Mouse (Mus musculus): ENCODE measurements around the gene Olfr114.

Gene Olfr114

DNA sequence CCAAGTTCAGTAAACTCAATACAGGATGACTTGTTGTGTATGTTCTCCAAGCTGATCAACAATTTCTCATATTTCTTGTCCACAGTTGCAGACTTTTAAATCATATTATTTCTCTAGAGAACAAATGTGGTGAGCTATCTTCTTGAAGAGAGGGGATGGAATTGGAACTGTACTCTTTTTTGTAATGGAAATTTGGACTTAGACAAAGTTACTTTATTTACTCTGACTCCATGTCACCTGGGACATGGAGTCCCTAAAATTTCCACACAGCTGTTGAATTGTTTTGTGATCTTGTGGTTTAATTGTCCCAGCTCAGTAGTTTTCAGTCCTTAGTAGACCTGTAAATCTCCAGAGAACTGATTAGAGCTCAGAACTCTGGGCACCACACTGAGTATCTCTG, at the start of gene Olfr114:
TSS of gene Olfr114 (minus strand) at position 101 of the 400 bp plus-strand sequence.
- DNase-seq (ENCODE audit: low spot score) = no peak

DNA sequence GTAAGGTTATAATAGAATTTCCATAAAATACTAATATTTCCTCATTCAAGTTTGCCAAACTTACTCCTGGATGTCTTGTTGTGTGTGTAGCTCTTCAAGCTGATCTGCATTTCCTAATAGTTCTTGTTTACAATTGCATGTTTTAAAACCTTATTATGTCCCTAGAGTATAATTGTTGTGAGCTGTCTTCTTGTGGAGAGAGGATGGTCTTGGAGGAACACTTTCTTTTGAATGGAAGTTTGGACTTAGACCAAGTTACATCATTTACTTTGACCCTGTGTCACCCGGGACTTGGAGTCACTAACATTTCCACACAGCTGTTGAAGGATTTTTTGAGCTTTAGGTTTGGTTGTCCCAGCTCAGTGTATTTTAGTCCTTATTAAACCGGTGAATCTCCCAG, 34.5 kb upstream of the Olfr114 start, which contains the start of the genes Olfr115 and Olfr116:
TSS of gene Olfr115 (minus strand) at position 101 of the 400 bp plus-strand sequence.
TSS of gene Olfr116 (minus strand) at position 191 of the 400 bp plus-strand sequence.
- DNase-seq (ENCODE audit: low spot score) = no peak

DNA sequence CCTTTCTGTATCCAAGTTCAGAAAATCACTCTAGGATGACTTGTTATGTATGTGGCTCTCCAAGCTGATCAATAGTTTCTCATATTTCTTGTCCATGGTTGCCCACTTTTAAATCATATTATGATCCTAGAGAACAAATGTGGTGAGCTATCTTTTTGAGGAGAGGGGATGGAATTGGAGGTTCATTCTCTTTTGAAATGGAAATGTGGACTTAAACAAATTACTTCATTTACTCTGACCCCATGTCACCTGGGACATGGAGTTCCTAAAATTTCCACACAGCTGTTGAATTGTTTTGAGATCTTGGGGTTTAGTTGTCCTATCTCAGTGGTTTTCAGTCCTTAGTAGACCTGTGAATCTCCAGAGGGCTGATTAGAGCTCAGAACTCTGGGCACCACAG, 15.0 kb downstream of the Olfr114 start, which contains the start of gene Olfr113:
TSS of gene Olfr113 (minus strand) at position 101 of the 400 bp plus-strand sequence.
- DNase-seq (ENCODE audit: low spot score) = no peak

DNA sequence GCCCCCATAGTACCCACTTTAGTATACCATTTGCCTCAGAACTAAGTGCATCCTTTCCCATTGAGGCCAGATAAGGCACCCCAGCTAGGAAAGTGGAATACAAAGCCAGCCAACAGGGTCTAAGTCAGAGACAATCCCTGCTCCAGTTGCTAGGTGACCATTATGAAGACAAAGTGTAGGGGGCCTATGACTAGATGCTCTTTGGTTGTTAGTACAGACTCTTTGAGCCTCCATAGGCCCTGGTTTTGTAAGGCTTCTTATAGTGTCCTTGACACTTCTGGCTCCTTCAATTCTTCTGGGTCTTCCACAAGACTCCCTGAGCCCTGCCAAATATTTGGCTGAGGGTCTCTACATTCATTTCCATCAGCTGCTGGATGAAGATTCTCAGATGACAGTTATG, 23.2 kb downstream of the Olfr114 start, which contains the start of gene Olfr112:
TSS of gene Olfr112 (minus strand) at position 101 of the 400 bp plus-strand sequence.
- no peak for DNase-seq (ENCODE audit: low spot score)

DNA sequence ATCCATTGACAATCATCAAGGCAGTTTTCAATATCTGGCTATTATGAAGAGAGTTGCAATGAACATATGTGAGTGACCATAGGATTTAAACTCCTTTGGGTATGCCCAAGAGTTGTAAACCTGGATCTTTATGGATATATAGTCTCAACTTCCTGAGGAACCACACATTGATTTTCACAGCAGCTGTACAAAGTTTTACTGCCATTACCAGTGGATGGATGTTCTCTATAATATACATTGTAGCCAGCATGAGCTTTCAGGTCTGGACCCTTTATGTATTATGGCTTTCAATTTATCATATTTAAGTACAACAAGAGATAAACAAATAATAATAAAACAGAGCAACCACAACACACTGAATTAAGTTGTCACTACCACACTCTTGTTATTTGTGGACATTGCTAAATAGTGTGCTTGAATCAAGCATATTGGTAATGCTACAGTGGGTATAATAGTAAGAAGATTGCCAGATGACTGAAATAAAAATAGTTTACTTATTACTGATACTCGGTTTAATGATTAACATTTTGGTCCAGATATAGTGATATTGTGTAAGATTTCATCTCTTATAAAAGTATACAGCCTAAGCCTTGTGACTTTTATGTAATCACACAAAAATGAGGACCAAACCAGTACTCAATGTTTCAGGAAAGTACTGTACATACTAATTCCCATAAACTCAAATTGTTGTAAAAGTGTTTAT, 33.5 kb downstream of the Olfr114 start:
- no peak for DNase-seq (ENCODE audit: low spot score)

DNA sequence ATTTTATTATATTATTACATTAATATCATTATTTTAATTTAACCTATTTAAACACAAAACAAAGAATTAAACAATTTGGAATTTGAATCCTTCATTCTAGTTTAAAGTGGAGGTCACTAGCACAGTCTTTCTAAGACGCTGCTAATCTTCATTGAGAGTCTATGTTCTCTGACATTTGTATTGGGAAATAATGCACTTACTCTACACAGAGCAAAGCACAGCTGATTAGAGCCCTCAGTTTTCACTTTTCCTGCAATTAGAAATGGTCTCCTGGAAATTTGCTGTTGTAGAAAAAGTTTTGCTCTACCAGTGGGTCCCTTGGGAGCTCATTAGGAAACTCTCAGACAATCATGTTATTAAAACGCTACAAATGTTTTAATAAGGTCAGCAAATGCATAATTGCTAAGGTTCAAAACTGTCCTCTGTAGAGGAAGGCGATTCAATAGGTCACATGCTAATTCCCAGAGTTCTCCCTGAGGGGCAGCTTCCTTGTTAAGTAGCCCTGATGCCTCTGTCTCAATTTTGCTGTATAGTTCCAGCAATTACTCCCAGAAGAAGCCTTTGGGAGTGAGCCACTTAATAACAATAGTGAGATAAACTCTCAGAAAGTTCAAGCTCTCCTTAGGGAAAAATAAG, 48.6 kb downstream of the Olfr114 start:
- no peak for DNase-seq (ENCODE audit: low spot score)

DNA sequence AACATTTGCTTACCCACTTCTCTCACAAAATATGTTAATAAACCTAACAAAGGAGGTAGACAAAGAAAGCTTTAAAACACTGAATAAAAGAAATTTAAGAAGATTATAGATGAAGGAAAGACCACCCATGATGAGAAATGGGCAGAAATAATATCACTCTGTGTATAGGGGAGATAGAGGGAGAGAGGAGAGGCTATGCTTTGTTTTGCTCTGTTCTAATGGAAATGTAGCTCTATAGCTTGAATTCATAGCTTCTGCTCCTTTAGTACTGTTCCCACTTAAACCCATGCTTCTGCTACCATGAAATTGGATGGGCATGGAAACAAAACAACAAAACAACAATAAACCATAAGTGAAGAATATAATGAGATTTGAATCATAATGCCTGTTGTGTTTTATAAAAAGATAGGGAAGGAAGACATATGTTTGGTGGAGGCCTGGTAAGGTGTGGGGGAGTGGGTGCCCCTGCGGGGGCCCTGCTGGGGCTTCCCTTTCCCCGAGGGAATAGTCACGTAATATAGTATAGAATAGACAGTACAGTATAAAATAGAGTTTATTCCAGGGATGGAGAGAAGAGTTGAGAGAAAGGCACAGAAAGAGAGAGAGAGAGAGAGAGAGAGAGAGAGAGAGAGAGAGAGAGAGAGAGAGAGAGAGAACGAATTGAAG, 51.0 kb downstream of the Olfr114 start:
- DNase-seq (ENCODE audit: low spot score) = no peak
